Mouse (Mus musculus): ENCODE results near the gene Fam196b.

- TF ChIP-seq CTCF (IDR thresholded peaks at IDR 0.05; ENCODE audit: insufficient read depth, low read length) (no peak), POLR2A (IDR thresholded peaks at IDR 0.05; ENCODE audit: borderline replicate concordance, extremely low read depth, low read depth, low read length) (no peak)
Observed at GRCm38 (mm10) chr11:34297698-34298378, 16.8 kb upstream of the Fam196b start.
